Mouse (Mus musculus) testis, adult 2 months (tissue): Measurements from ENCODE around the gene Rnf185.

ENCODE experiments used
- CTCF ChIP-seq: fragments of 200-500 bp; IDR thresholded peaks from 2 replicates; pipeline ENCODE4 v1.5.1; 2012; ENCODE audit warnings: low read depth, mild to moderate bottlenecking, inconsistent platforms, low read length, moderate library complexity; ENCODE audit not compliant: control insufficient read depth, insufficient read depth, insufficient replicate concordance
- POLR2A ChIP-seq: fragments of 200-500 bp; IDR thresholded peaks from 2 replicates; pipeline ENCODE4 v1.6.1; 2012; ENCODE audit warnings: low read depth, mild to moderate bottlenecking, inconsistent platforms, low read length, moderate library complexity; ENCODE audit not compliant: control insufficient read depth

DNA sequence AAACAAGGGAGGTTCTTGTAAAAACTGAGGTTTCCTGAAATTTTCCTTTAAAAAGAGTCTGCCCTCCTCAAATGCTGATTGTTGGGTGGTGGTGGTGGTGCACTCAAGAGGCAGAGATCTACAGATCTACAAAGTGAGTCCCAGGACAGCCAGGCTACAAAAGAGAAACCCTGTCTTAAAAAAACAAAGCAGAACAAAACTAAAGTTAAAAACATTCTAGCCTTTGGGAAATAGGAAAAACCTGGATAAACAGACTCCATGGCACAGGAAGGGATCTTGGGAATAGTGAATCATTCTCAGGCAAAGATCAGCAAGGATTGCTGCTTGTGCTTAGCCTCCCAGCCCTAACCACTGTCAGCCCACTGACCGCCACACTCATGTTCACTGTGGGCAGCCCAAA lies 10.7 kb upstream of the Rnf185 start:
- TF ChIP-seq CTCF (no peak), POLR2A (no peak)
